Mouse (Mus musculus) gastrocnemius, adult 2 months (tissue): ENCODE results near the gene Tmem86a. TPM values are rescaled to one million over a fixed set of nuclear protein-coding genes. Genes with fewer than 3 reads are reported as not detected.
"Not testable (repeated sequence)": the region's sequence is repeated elsewhere in the genome, so short reads cannot be mapped to it uniquely, and the experiment has no call there.

Source experiments
- DNase-seq: peaks from one replicate; pipeline ENCODE4 v3.0.0; 2022
- H3K27ac ChIP-seq: fragments of 200-600 bp; 2 replicates; pipeline ENCODE4 v1.8.1; 2022; ENCODE audit warnings: mild to moderate bottlenecking
- H3K4me3 ChIP-seq: fragments of 200-600 bp; 2 replicates; pipeline ENCODE4 v1.8.1; 2022; ENCODE audit warnings: mild to moderate bottlenecking, moderate library complexity
- CTCF ChIP-seq: fragments of 200-600 bp; IDR thresholded peaks from 2 replicates; pipeline ENCODE4 v1.8.1; 2022; ENCODE audit warnings: antibody characterized with exemption, mild to moderate bottlenecking, moderate library complexity
- intact Hi-C: fragments of 180-260 bp; cut with DNase I; formaldehyde crosslinking; loops from one replicate; pipeline ENCODE4 v1.15.1; 2025
- total RNA-seq, 2 experiments: library from RNA; stranded (reverse); gene quantifications; 2 replicates each; pipeline ENCODE4 v1.2.3; 2021

Tmem86a gene
- total RNA-seq, 2 experiments from 2014 or later: 4.0 to 4.8 TPM

- intact Hi-C loops: loop anchor here (1.0 kb wide), 1 partner anchor 52 kb away; no protein-coding TSS in a partner anchor
- Histone ChIP-seq H3K4me3 (peak overlapping the region; percentile 50), H3K27ac (peak overlapping the region; percentile 81)
- peak; percentile 85 for TF ChIP-seq CTCF
- DNase-seq: peak; percentile 93
These were observed 34.9 kb upstream of the Tmem86a start for GRCm38 (mm10) chr7:47015390-47016065.

DNA sequence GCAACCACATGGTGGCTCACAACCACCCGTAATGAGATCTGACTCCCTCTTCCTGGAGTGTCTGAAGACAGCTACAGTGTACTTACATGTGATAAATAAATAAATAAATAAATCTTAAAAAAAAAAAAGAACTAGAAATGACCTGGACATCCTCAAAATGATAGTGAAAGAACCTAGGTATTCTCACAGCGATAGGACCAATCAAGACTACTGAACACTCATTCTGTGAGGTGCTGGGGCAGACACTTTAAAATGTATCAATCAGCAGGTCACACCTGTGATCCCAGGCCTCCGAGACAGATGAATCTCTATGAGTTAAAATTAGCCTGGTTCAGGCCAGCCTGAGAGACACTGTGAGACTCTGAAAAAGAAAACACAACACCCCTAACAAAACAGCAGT, 33.8 kb upstream of the Tmem86a start:
- H3K27ac ChIP-seq: peak overlapping the region; percentile 81; the same call in 1 of the 2 replicates
- TF ChIP-seq CTCF: no peak
- no peak for DNase-seq
- intact Hi-C loops: no loop called here
- no peak overlapping the region for H3K4me3 ChIP-seq

- Histone ChIP-seq H3K4me3 (no peak overlapping the region), H3K27ac (no peak overlapping the region)
- TF ChIP-seq CTCF: no peak
- no peak for DNase-seq
- intact Hi-C loops: no loop called here
These were observed 33.3 kb upstream of the Tmem86a start for GRCm38 (mm10) chr7:47017146-47017545.

GRCm38 (mm10) chr7:47019641-47020040, 30.8 kb upstream of the Tmem86a start:
- intact Hi-C loops: no loop called here
- Histone ChIP-seq H3K27ac (no peak overlapping the region), H3K4me3 (no peak overlapping the region)
- no peak for TF ChIP-seq CTCF
- no peak for DNase-seq

DNA sequence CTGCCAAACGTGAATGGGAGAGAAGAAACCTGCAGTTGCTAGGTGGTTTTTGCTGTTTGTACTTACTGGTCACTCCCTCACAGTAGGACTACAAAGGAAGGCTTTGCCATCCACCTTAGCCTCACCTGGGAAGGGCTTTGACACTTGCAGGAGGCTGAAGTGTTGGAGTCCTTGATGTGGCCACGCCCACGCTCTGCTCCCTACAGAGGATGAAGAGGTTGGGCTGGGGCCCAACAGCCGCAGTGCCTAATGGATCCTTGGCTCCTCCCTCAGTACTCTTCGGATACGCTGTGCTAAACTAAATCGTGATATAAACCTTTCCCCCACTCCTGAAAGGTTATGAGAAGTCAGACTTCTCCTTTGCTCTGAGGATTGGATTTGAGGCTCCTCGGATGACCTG, 29.4 kb upstream of the Tmem86a start:
- Histone ChIP-seq H3K4me3 (no peak overlapping the region), H3K27ac (no peak overlapping the region)
- DNase-seq: no peak
- intact Hi-C loops: no loop called here
- TF ChIP-seq CTCF: no peak

DNA sequence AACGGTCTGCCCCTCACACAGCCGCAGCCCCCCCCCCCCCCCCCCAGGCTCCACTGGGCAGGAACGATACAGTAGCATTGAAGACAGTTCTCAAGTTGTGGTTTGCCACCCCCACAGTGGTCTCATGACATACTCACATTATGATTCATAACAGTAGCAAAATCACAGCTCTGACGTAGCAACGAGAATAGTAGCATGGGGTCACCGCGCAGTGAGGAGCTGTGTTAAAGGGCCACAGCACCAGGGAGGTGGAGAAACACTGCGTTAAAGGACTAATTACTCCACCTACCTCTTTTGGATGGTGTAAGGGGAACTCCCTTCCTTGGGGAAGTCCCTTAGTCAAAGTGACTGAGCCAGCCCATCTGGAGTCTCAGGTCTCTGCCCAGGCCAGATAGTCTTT, 27.9 kb upstream of the Tmem86a start:
- intact Hi-C loops: no loop called here
- Histone ChIP-seq H3K4me3 (no peak overlapping the region), H3K27ac (no peak overlapping the region)
- no peak for TF ChIP-seq CTCF
- DNase-seq: no peak

DNA sequence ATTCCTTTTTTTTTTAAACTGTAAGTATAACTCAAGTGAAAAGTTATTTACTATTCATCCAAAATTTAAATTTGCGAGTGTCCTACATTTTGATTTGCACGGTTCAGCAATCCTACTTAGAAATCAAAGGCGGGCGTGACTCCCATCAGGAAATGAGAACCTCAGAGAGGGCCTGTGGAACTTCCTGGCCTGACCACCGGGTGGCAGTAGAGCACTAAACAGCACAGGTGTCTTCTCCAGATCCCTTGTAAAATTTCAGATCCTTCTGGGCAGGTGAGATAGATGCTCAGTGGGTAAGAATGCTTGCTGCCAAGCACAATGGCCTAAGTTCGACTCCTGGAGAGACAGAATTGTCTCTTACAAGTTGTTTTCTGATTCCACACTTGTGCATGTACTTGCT, 26.9 kb upstream of the Tmem86a start:
- DNase-seq: peak; percentile 85
- no peak overlapping the region for H3K27ac ChIP-seq
- intact Hi-C loops: loop anchor here (1.0 kb wide), 2 partner anchors 58 to 127 kb away; no protein-coding TSS in a partner anchor
- TF ChIP-seq CTCF: peak; percentile 98
- no peak overlapping the region for H3K4me3 ChIP-seq

GRCm38 (mm10) chr7:47024454-47024853, 25.9 kb upstream of the Tmem86a start:
- Histone ChIP-seq H3K27ac (no peak overlapping the region), H3K4me3 (no peak overlapping the region)
- intact Hi-C loops: no loop called here
- no peak for DNase-seq
- TF ChIP-seq CTCF: no peak

- Histone ChIP-seq H3K27ac (no peak overlapping the region), H3K4me3 (no peak overlapping the region)
- no peak for DNase-seq
- intact Hi-C loops: no loop called here
- TF ChIP-seq CTCF: no peak
These were observed 25.0 kb upstream of the Tmem86a start for GRCm38 (mm10) chr7:47025429-47025828.

DNA sequence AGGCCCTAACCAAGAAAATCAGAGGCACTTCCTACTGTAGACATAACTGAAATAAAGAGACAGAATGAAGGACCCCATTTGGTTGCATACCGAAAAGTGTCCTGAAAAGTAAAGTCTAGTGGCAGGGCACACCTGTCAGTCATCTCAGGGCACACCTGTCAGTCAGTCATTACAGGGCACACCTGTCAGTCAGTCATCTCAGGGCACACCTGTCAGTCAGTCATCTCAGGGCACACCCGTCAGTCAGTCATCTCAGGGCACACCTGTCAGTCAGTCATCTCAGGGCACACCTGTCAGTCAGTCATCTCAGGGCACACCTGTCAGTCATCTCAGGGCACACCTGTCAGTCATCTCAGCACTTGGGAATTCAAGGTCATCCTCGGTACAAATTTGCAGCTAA, 23.5 kb upstream of the Tmem86a start:
- DNase-seq, H3K27ac ChIP-seq, intact Hi-C loops, H3K4me3 ChIP-seq: not testable (repeated sequence)

GRCm38 (mm10) chr7:47027520-47027919, 22.9 kb upstream of the Tmem86a start:
- no peak overlapping the region for H3K4me3 ChIP-seq
- no peak for DNase-seq
- no peak overlapping the region for H3K27ac ChIP-seq
- TF ChIP-seq CTCF: no peak
- intact Hi-C loops: no loop called here

GRCm38 (mm10) chr7:47030517-47031193, 19.7 kb upstream of the Tmem86a start:
- DNase-seq: no peak
- Histone ChIP-seq H3K27ac (no peak overlapping the region), H3K4me3 (no peak overlapping the region)
- no peak for TF ChIP-seq CTCF
- intact Hi-C loops: no loop called here

GRCm38 (mm10) chr7:47031371-47031770, 19.0 kb upstream of the Tmem86a start:
- DNase-seq: no peak
- TF ChIP-seq CTCF: no peak
- intact Hi-C loops: no loop called here
- H3K27ac ChIP-seq: no peak overlapping the region
- no peak overlapping the region for H3K4me3 ChIP-seq
